Mouse (Mus musculus) adrenal gland, adult (tissue): ENCODE results near the gene Ctsw.
A peak's percentile ranks its signal among the peaks of the same experiment; 100 is the strongest.

Experiments used
- DNase-seq, 2 experiments: peaks; one replicate each; pipeline ENCODE4 v3.0.0; 2022 to 2023; ENCODE audit warnings: low spot score in 1 of 2; ENCODE audit not compliant: inconsistent age in 2 of 2

Gene Ctsw

GRCm38 (mm10) chr19:5488878-5489571 lies 20.7 kb upstream of the Ctsw start:
- peak; percentile 98 to 99 for DNase-seq

- peak; percentile 98 to 99 for DNase-seq
Observed at GRCm38 (mm10) chr19:5487768-5488550, 19.7 kb upstream of the Ctsw start, which contains the start of gene Mus81. TSS of gene Mus81 (minus strand) at chr19:5488402.

- DNase-seq = no peak
Observed at GRCm38 (mm10) chr19:5486771-5487170, 18.5 kb upstream of the Ctsw start.

DNA sequence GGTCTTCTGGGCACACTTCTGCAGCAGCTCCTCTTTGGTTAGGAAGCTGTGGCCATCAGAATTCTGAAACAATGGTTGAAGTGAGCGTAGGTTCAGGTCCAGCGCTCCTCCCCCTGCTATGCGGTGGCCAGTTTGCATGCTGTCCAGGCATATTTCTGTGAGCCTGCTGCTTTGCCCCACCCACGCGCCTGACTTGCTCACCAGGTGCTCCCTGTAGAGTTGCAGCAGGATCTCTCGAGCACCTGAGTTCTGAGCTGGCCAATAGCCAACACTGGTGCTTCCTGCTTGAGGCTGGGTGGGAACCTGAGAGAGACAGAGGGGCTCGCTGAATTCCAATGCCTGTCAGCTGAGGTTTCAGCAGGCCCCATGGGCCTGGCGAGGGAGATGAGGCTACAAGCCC lies 18.0 kb upstream of the Ctsw start:
- no peak for DNase-seq

DNA sequence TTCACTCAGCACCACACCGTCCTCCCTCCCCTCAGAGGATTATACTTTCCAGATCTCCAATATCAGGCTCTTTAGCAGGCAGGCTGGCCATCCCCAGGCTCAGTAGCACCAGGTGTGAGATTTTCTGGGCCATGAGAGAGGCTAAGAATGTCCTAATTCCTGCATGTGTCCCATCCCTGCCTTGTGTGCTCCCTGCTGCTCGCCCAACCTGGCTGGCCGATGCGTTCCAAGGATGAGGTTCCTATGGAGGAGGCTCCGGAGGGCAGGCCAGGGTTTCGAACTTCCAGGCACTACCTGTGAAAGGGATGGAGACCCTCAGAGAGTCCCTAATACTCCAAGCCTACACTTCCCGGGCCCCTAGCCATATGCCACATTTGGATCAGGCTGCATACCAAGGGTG lies 17.5 kb upstream of the Ctsw start:
- DNase-seq = no peak

- DNase-seq = no peak
Observed at GRCm38 (mm10) chr19:5485371-5485770, 17.1 kb upstream of the Ctsw start.

DNA sequence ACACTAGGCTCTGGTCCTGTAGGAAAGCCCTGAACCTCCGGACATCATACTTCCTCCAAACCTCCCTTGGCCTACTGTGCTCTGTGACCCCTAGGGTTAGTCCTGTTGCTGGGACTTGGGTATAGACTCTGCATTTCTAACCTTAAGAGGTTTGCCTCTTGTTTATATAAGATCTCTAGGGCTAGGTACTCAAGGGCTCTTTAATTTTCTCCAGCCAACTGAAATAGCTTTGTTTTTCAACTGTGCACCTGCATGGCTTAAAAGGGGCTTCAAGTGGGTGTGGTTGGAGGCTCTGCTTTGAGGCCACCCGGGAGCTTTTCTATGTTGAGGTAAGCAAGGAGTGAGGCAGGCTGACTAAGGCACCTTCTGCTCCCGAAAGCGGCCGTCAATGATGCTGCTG lies 16.2 kb upstream of the Ctsw start:
- no peak for DNase-seq

- no peak for DNase-seq
Observed at GRCm38 (mm10) chr19:5483386-5484359, 15.4 kb upstream of the Ctsw start.

GRCm38 (mm10) chr19:5481398-5481797 lies 13.1 kb upstream of the Ctsw start:
- no peak for DNase-seq

- DNase-seq = no peak
Observed at GRCm38 (mm10) chr19:5480016-5480415, 11.7 kb upstream of the Ctsw start.

- peak; percentile 82 to 85 for DNase-seq
Observed at GRCm38 (mm10) chr19:5477668-5478300, 9.5 kb upstream of the Ctsw start.

DNA sequence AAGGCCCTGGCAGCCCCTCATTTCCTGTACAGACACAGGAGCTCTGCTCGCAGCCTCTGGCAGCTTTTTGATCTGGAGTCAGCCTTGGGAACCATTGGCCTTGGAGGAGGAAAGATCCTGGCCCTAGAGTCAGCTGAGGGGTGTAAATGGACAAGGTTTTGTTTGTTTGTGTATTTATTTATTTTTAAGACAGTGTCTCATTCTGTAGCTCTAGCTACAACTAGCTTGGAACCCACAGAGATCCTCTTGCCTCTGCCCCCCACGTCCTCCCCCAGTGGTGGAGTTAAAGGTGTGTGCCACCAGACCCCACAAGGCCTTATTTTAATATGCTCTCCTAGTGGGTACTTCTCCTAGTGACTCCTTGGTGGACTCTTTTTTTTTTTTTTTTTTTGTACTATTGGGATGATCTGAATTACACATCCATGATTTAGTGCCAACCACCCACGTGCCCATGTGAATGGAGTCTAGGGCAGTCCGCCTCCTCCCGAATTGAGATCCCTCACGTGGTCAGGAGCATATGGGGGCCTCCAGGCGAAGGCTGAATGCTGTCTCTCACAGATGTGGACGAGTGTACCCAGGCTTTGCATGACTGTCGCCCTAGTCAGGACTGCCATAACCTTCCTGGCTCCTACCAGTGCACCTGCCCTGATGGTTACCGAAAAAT lies 8.8 kb upstream of the Ctsw start:
- peak; percentile 60 to 71 for DNase-seq

- DNase-seq = peak in 1 of 2 experiments; percentile 53
Observed at GRCm38 (mm10) chr19:5475069-5475714, 6.9 kb upstream of the Ctsw start.

GRCm38 (mm10) chr19:5474281-5475068 lies 6.2 kb upstream of the Ctsw start:
- peak; percentile 67 to 83 for DNase-seq

DNA sequence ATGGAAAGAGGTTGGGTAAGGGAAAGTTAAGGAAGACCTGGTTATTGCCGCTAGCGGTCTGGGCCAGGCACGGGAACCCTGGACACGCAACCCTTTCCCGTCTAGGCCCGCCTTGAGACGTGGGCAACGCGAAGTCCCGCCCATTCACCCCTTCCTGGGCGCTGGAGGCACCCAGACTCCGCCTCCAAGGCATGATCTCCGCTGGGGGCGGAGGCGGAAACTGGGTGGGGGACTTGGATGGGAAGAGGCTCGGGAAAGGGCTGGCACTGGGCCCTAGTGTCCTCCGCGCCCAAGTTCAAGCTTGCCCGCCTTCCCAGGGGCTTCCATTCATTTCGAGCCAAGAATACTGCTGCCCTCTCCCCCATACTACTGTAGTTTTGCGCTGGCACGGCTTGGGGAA lies 5.4 kb upstream of the Ctsw start, which contains the start of gene Efemp2:
Efemp2 (plus strand) TSS at position 235 of the 400 bp plus-strand sequence.
- DNase-seq = peak; percentile 95 to 96

DNA sequence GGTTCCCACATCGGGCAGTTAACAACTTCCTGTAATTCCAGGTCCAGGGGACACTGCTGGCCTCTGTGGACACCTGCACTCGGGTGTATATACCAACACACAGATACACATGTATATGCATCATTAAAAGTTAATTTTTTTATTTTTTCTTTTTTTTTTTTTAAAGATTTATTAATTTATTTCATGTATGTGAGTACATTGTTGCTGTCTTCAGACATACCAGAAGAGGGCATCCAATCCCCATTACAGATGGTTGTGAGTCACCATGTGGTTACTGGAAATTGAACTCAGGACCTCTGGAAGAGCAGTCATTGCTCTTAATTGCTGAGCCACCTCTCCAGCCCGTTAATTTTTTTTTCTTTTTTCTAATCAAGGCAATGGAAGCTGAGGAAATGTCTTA lies 4.5 kb upstream of the Ctsw start:
- no peak for DNase-seq

DNA sequence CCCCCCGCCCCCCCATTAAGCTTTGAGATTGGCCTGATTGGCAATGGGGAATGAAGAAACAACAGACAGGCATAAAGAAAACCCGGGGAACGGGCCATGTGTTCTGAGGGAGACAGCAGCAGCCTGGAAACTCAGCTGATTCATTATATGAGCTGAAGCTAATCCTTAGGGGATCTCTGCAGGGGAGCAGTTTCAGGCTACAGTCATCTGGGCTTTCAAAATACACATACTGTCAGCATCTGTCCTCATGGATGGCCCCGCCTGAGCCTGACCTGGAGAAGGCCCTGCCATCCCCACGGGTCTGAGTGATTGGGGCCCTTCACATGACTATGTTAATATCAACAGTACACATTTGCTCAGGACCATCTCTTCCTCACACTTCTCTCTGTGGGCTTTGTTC lies 3.5 kb upstream of the Ctsw start:
- DNase-seq = no peak

DNA sequence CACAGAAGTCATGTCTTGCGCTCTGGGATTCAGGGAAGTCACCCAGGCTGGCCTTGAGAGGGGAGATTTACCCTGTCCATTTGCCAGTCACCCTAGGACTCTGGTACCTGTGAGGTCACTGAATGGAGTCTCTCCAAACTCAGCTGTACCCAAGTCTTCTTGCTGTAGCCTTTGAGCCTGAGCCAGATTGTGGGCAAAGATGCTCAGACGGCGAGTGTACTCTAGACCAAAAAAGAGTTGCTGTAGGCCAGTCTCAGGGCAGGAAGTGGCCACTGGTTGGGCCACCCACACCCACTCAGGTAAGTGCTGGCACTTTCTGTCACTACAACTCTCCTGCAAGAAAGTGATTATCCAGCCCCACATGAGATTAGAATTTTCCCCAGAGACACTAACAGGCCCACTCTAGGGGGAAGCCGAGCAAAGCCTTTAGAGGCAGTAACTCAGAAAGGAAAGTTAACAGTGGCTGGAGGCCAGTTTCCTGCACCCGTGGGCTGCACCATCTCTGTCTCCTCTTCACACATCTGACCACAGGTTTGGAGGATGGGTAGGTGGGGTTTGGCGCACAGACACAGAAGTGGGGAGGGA lies 1.3 kb downstream of the Ctsw start:
- DNase-seq = no peak
